Mouse (Mus musculus): Measurements from ENCODE around the gene Espnl. TPM values are rescaled to one million over a fixed set of nuclear protein-coding genes. Genes with fewer than 3 reads are reported as not detected.

The Espnl gene
- not detected in 2 replicates for polyA plus RNA-seq (2015; fragmentation: Nextera tagmentation; extraction: Ambion mirVana)

DNA sequence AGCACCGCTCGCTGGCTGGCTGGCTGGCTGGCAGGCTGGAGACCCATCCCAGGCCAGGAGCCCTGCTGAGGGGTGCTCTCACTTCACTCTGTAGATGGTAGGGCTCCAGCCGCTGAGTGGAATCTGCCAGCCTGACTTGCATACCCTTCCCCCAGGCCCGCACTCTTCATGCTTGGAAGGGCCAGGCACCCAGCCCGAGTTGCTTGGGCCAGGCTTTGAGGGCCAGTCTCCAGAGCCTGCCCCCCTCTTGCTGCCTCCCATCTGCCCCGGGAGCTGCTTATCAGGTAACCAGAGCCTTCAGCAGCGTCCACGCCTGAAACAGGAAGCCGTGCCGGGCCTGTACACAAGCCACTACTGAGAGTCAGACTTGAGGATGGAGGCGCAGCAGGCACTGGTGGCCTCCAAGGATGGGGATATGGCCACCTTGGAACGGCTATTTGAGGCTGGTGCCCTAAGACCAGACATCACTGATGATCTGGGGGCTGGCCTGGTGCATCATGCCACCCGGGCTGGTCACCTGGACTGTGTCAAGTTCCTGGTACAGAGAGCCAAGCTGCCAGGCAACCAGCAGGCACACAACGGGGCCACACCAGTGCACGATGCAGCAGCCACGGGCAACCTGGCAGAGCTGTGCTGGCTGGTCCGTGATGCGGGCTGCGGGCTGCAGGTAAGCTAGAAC is at the start of gene Espnl:
Gene Espnl, plus strand, starts transcription at position 316 of the 679 bp plus-strand sequence.
- H3K9ac ChIP-seq, result peak within 1 kb of the TSS; percentile 41; the same call in 1 of the 2 replicates
- WGBS, result 72% methylated on average over 19 of the region's 19 CpGs
- H3K9me3 ChIP-seq, result no peaks in the 10 kb centered on the region
- no peaks in the 10 kb centered on the region for H3K36me3 ChIP-seq
- no peak for ATAC-seq (ENCODE audit: insufficient number of reproducible peaks, insufficient read depth, low FRiP score, low TSS enrichment, low read depth)
- no peak within 1 kb of the TSS for H3K4me3 ChIP-seq
- no peak within 1 kb of the TSS for H3K4me2 ChIP-seq
- H3K27me3 ChIP-seq, result no peaks in the 10 kb centered on the region
- no peak within 1 kb of the TSS for H3K27ac ChIP-seq
- H3K4me1 ChIP-seq, result peaks cover 8% of the 10 kb centered on the region

DNA sequence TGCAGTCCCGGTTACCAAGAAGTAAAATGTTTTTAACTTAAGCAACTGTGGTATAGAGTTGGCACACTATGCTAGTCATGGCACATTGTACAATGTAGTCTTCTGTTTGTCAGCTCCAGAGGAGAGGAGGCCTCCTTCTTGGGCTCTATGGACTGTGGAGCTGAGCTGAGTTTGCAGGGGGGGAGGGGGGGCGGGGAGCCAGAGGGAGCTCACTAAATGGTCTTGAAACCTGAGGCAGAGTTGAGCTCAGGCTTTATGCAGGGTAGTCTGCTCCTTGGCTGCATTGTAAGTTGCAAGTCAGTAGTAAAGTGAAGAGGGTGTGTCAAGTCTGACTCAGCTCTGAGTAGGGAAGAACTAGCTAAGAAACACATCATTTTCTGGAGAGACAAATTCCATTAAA is 49.6 kb upstream of the Espnl start:
- 78% methylated on average over 2 of the region's 2 CpGs for WGBS
- no peak overlapping the region for H3K9ac ChIP-seq
- no peak overlapping the region for H3K4me3 ChIP-seq
- H3K27ac ChIP-seq, result no peak overlapping the region; the same call in 1 of the 2 replicates
- no peaks in the 10 kb centered on the region for H3K4me1 ChIP-seq
- peaks cover 19% of the 10 kb centered on the region for H3K36me3 ChIP-seq
- H3K27me3 ChIP-seq, result no peaks in the 10 kb centered on the region
- ATAC-seq (ENCODE audit: insufficient number of reproducible peaks, insufficient read depth, low FRiP score, low TSS enrichment, low read depth), result no peak
- H3K4me2 ChIP-seq, result no peak overlapping the region
- H3K9me3 ChIP-seq, result no peaks in the 10 kb centered on the region

GRCm38 (mm10) chr1:91276581-91276980 is 45.3 kb upstream of the Espnl start:
- no peak overlapping the region for H3K27ac ChIP-seq
- H3K9me3 ChIP-seq, result no peaks in the 10 kb centered on the region
- 93% methylated on average over 4 of the region's 4 CpGs for WGBS
- no peak for ATAC-seq (ENCODE audit: insufficient number of reproducible peaks, insufficient read depth, low FRiP score, low TSS enrichment, low read depth)
- no peaks in the 10 kb centered on the region for H3K4me1 ChIP-seq
- no peak overlapping the region for H3K4me2 ChIP-seq
- no peaks in the 10 kb centered on the region for H3K27me3 ChIP-seq
- no peak overlapping the region for H3K9ac ChIP-seq
- peaks cover 58% of the 10 kb centered on the region for H3K36me3 ChIP-seq
- no peak overlapping the region for H3K4me3 ChIP-seq

- H3K36me3 ChIP-seq, result peaks cover 63% of the 10 kb centered on the region
- WGBS, result 88% methylated on average over 2 of the region's 2 CpGs
- no peak overlapping the region for H3K27ac ChIP-seq
Observed at GRCm38 (mm10) chr1:91277480-91277879, 44.4 kb upstream of the Espnl start.

DNA sequence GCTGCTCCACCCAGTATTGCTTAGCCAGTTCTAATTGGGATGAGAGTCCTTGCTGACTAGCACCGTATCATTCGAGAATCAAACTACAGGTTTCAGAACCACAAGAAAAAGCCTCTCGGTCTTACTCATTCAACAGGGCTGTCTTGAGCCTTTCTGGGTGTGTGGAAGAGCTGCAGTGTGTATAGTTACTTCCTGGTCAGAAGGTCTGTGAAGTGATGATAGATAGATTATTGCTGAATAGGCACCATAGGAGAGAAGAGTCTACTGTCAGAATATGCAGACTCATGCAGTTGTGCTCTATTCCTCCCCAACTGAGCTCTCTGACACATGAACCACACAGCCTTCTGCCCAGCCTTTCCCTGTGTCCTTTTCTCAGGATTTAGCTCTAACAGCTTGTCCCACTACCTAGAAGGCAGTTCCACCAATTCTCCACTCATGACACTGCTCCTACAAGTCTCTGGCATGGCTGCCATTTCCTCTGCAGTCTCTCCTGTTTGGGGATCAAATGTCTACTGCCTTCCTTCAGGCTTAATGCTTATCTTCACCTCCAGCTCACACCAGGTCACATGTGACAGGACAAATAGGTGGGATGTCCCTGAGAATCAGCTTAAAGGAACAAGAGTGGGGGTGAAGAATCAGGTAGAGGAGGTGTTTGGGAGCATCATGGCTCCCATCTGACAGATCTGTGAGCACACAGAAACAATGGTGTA is 43.3 kb upstream of the Espnl start:
- no peaks in the 10 kb centered on the region for H3K4me1 ChIP-seq
- no peak overlapping the region for H3K4me2 ChIP-seq
- no peak overlapping the region for H3K27ac ChIP-seq
- H3K9me3 ChIP-seq, result no peaks in the 10 kb centered on the region
- H3K27me3 ChIP-seq, result no peaks in the 10 kb centered on the region
- ATAC-seq (ENCODE audit: insufficient number of reproducible peaks, insufficient read depth, low FRiP score, low TSS enrichment, low read depth), result no peak
- H3K4me3 ChIP-seq, result no peak overlapping the region
- no peak overlapping the region for H3K9ac ChIP-seq
- peaks cover 68% of the 10 kb centered on the region for H3K36me3 ChIP-seq
- WGBS, result 94% methylated on average over 3 of the region's 3 CpGs

More at GRCm38 (mm10) chr1:91277480-91277879, 44.4 kb upstream of the Espnl start:
- H3K4me3 ChIP-seq, result no peak overlapping the region
- H3K4me1 ChIP-seq, result no peaks in the 10 kb centered on the region
- no peak for ATAC-seq (ENCODE audit: insufficient number of reproducible peaks, insufficient read depth, low FRiP score, low TSS enrichment, low read depth)
- H3K4me2 ChIP-seq, result no peak overlapping the region
- H3K9ac ChIP-seq, result no peak overlapping the region
- no peaks in the 10 kb centered on the region for H3K9me3 ChIP-seq
- no peaks in the 10 kb centered on the region for H3K27me3 ChIP-seq

DNA sequence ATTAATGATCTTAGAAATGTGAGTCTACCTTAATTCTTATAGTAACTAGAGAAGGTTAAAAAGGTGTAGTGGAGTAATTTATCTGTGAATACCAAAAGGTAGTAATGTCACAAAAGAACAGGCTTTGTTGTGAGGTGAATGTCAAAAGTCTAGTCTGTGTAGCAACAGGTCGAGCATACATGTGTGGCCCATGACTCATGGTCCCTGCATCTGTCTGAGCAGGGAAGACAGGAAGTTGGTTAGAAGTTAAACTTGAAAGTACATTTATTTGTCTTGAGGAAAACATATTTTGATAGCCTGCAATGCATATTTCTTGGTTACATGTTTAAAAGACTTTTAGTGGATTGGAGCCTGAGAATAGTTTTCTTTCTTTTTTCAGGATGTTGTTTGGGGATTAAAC is 42.7 kb upstream of the Espnl start:
- H3K4me3 ChIP-seq, result no peak overlapping the region
- no peak for ATAC-seq (ENCODE audit: insufficient number of reproducible peaks, insufficient read depth, low FRiP score, low TSS enrichment, low read depth)
- H3K27me3 ChIP-seq, result no peaks in the 10 kb centered on the region
- H3K9me3 ChIP-seq, result no peaks in the 10 kb centered on the region
- H3K4me1 ChIP-seq, result no peaks in the 10 kb centered on the region
- no peak overlapping the region for H3K4me2 ChIP-seq
- peaks cover 73% of the 10 kb centered on the region for H3K36me3 ChIP-seq
- 81% methylated on average over 1 of the region's 1 CpGs for WGBS
- H3K9ac ChIP-seq, result no peak overlapping the region
- no peak overlapping the region for H3K27ac ChIP-seq

DNA sequence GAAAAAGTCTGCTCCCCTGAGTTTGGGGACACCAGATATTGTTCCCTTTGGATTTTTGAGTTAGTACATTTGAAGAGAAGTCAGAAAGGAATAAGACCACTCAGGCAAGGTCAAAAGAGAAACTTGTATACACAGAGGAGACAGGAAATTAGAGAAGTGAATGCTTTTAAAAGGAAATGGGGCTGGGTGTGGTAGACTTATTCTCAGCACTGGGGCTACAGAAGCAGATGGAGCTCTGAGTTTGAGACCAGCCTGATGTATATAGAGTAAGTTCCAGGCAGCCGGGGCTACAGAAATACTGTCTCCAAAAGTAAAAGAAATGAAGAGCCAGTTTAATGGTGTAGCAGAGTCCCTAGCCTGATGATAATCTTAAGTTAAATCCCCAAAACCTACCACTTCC is 39.3 kb upstream of the Espnl start:
- 89% methylated on average over 1 of the region's 1 CpGs for WGBS
- H3K4me2 ChIP-seq, result no peak overlapping the region
- no peak for ATAC-seq (ENCODE audit: insufficient number of reproducible peaks, insufficient read depth, low FRiP score, low TSS enrichment, low read depth)
- no peaks in the 10 kb centered on the region for H3K27me3 ChIP-seq
- H3K27ac ChIP-seq, result no peak overlapping the region
- H3K9me3 ChIP-seq, result no peaks in the 10 kb centered on the region
- no peak overlapping the region for H3K4me3 ChIP-seq
- H3K4me1 ChIP-seq, result no peaks in the 10 kb centered on the region
- no peak overlapping the region for H3K9ac ChIP-seq
- peaks cover 82% of the 10 kb centered on the region for H3K36me3 ChIP-seq

DNA sequence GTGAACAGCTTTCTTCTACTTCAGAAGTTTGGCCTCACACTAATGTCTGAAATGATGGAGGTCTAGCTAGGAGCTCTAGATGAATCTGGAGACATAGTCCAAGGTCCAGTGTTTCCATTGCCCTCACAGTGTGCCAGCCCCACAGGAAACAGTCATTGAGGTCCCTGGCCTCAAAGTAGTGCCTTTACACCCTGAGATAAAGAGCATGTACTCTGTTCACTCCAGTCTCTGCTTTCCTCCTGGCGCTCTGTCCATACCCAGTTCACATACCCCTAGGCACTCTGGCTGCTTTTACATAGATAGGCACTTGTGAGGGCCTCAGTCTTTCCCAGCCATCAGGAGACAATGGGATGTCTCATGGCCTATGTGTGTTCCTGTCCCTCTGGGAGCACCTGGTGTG is 32.5 kb upstream of the Espnl start:
- Histone ChIP-seq H3K9ac (no peak overlapping the region), H3K27me3 (no peaks in the 10 kb centered on the region), H3K9me3 (no peaks in the 10 kb centered on the region), H3K36me3 (peaks cover 53% of the 10 kb centered on the region), H3K4me2 (no peak overlapping the region), H3K4me1 (no peaks in the 10 kb centered on the region), H3K27ac (no peak overlapping the region), H3K4me3 (no peak overlapping the region)
- 90% methylated on average over 1 of the region's 1 CpGs for WGBS
- no peak for ATAC-seq (ENCODE audit: insufficient number of reproducible peaks, insufficient read depth, low FRiP score, low TSS enrichment, low read depth)

DNA sequence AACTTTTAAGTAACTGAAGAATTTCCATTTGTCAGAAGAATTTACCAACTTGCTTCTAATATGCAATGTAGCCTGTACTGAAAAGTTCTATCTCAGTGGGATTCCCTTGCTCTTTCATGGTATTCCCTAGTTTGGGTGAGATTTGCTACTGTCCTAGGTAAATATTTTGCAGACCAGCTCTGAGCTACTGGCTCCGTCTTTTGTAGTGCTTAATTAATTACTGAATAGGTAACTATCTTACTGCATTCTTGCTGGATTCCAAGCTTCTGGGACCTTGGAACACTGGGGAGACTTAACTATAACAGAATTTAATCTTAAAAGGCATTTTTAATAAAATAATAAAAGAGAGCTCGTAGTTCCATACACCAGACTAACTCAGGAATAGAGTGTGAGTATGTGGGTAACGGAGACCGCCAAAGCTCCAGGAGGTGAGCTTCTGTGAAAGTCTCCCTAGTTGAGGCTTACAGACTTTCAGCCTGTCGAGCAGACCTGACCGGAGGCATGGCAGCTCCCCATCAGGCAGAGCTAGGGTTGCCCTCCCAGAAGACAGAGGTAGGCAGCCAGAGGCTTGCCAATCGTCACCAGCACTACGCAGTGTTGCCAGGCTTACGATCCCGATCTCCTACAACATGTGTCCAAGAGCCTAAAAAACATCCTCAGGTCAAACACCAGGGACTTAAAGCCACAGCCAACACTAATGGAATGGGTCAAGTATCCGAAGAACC is 29.6 kb upstream of the Espnl start:
- Histone ChIP-seq H3K9me3 (no peaks in the 10 kb centered on the region), H3K27me3 (no peaks in the 10 kb centered on the region), H3K9ac (no peak overlapping the region), H3K4me3 (no peak overlapping the region), H3K4me2 (no peak overlapping the region), H3K27ac (no peak overlapping the region), H3K36me3 (peaks cover 28% of the 10 kb centered on the region), H3K4me1 (no peaks in the 10 kb centered on the region)
- WGBS, result 92% methylated on average over 11 of the region's 11 CpGs
- ATAC-seq (ENCODE audit: insufficient number of reproducible peaks, insufficient read depth, low FRiP score, low TSS enrichment, low read depth), result no peak

- ATAC-seq (ENCODE audit: insufficient number of reproducible peaks, insufficient read depth, low FRiP score, low TSS enrichment, low read depth), result no peak
- Histone ChIP-seq H3K36me3 (peaks cover 13% of the 10 kb centered on the region), H3K9me3 (no peaks in the 10 kb centered on the region), H3K27me3 (no peaks in the 10 kb centered on the region), H3K4me3 (no peak overlapping the region), H3K9ac (no peak overlapping the region), H3K4me2 (no peak overlapping the region), H3K27ac (no peak overlapping the region), H3K4me1 (peaks cover 8% of the 10 kb centered on the region)
- WGBS, result 91% methylated on average over 6 of the region's 6 CpGs
Observed at GRCm38 (mm10) chr1:91295544-91295943, 26.3 kb upstream of the Espnl start.

- Histone ChIP-seq H3K27ac (no peak within 1 kb of the TSS), H3K36me3 (peaks cover 9% of the 10 kb centered on the region; the same call in 1 of the 2 replicates), H3K4me2 (peak within 1 kb of the TSS; percentile 79), H3K4me3 (peak within 1 kb of the TSS; percentile 86), H3K27me3 (no peaks in the 10 kb centered on the region), H3K9me3 (no peaks in the 10 kb centered on the region), H3K4me1 (peaks cover 8% of the 10 kb centered on the region), H3K9ac (peak within 1 kb of the TSS; percentile 83)
- ATAC-seq (ENCODE audit: insufficient number of reproducible peaks, insufficient read depth, low FRiP score, low TSS enrichment, low read depth), result peak; percentile 96
- WGBS, result under 1% methylated on average over 59 of the region's 65 CpGs
Observed at GRCm38 (mm10) chr1:91297799-91298744, 23.8 kb upstream of the Espnl start, which contains the start of gene Scly. Scly (plus strand) TSS chr1:91298338.
